Mouse (Mus musculus) neural tube, embryonic 11.5 days (tissue): ENCODE measurements around the gene F12. TPM values are rescaled to one million over a fixed set of nuclear protein-coding genes. Genes with fewer than 3 reads are reported as not detected.

Source experiments
- ATAC-seq: fragments of 200-750 bp; cut with Nextera tagmentation; 2 replicates; pipeline ENCODE4 v1.8.0; 2017; ENCODE audit warnings: moderate number of reproducible peaks, mild to moderate bottlenecking, moderate TSS enrichment, moderate library complexity; ENCODE audit not compliant: insufficient read depth, low FRiP score, low TSS enrichment
- DNase-seq: peaks from one replicate; pipeline ENCODE4 v3.0.0-alpha.2; 2015; ENCODE audit warnings: low spot score
- H3K27ac ChIP-seq: fragments of 300-500 bp; sonication (generic); 2 replicates; pipeline ENCODE4 v1.5.1; 2014; ENCODE audit warnings: low read depth, mild to moderate bottlenecking, low read length
- H3K27me3 ChIP-seq: fragments of 300-500 bp; sonication (generic); 2 replicates; pipeline ENCODE4 v1.6.1; 2014; ENCODE audit warnings: mild to moderate bottlenecking, low read length, mixed read lengths; ENCODE audit not compliant: control insufficient read depth, insufficient read depth
- H3K36me3 ChIP-seq: fragments of 300-500 bp; sonication (generic); 2 replicates; pipeline ENCODE4 v1.6.1; 2014; ENCODE audit warnings: mild to moderate bottlenecking, low read length, moderate library complexity, mixed read lengths; ENCODE audit not compliant: control insufficient read depth, insufficient read depth
- H3K4me1 ChIP-seq: fragments of 300-500 bp; sonication (generic); 2 replicates; pipeline ENCODE4 v1.6.1; 2014; ENCODE audit warnings: low read length, mixed read lengths; ENCODE audit not compliant: control insufficient read depth, insufficient read depth
- H3K4me2 ChIP-seq: fragments of 300-500 bp; sonication (generic); 2 replicates; pipeline ENCODE4 v1.6.1; 2014; ENCODE audit warnings: low read depth, mild to moderate bottlenecking, moderate library complexity
- H3K4me3 ChIP-seq: fragments of 300-500 bp; sonication (generic); 2 replicates; pipeline ENCODE4 v1.5.1; 2014; ENCODE audit warnings: low read depth, low read length
- H3K9ac ChIP-seq: fragments of 300-500 bp; sonication (generic); 2 replicates; pipeline ENCODE4 v1.6.1; 2014; ENCODE audit warnings: mild to moderate bottlenecking, low read length
- H3K9me3 ChIP-seq: fragments of 300-500 bp; sonication (generic); 2 replicates; pipeline ENCODE4 v1.6.1; 2016; ENCODE audit warnings: low read length; ENCODE audit not compliant: control insufficient read depth
- WGBS: fragments of 180-500 bp; shearing (Covaris S2); extraction: QIAGEN DNeasy Blood & Tissue Kit; methylation state at CpG from one replicate; pipeline ENCODE4 v1.1.7; 2014; 5-methylcytosine and 5-hydroxymethylcytosine counted together
- polyA plus RNA-seq: library from polyadenylated mRNA; unstranded; fragments of >200 nt; fragmentation: Nextera tagmentation; extraction: Ambion mirVana; gene quantifications from 2 replicates; pipeline ENCODE4 v1.2.1, GENCODE M21; 2014

The F12 gene
- polyA plus RNA-seq, 1 experiment from 2014 or later = not detected

- 97% methylated on average over 1 of the region's 1 CpGs for WGBS
- Histone ChIP-seq H3K27ac (no peak overlapping the region), H3K4me1 (no peaks in the 10 kb centered on the region), H3K4me3 (no peak overlapping the region), H3K36me3 (no peaks in the 10 kb centered on the region), H3K9me3 (no peaks in the 10 kb centered on the region), H3K4me2 (no peak overlapping the region), H3K27me3 (no peaks in the 10 kb centered on the region), H3K9ac (no peak overlapping the region)
- ATAC-seq (no peak), DNase-seq (no peak)
These were observed 26.6 kb downstream of the F12 start for GRCm38 (mm10) chr13:55400039-55400346.

GRCm38 (mm10) chr13:55399300-55400038 is 27.1 kb downstream of the F12 start:
- H3K4me1 ChIP-seq = no peaks in the 10 kb centered on the region
- 66% methylated on average over 5 of the region's 5 CpGs for WGBS
- H3K36me3 ChIP-seq = no peaks in the 10 kb centered on the region
- no peak overlapping the region for H3K4me2 ChIP-seq
- ATAC-seq (no peak), DNase-seq (no peak)
- no peaks in the 10 kb centered on the region for H3K27me3 ChIP-seq
- no peak overlapping the region for H3K9ac ChIP-seq
- H3K4me3 ChIP-seq = no peak overlapping the region
- no peak overlapping the region for H3K27ac ChIP-seq
- H3K9me3 ChIP-seq = no peaks in the 10 kb centered on the region

- Histone ChIP-seq H3K9me3 (no peaks in the 10 kb centered on the region), H3K27ac (no peak within 1 kb of the TSS), H3K36me3 (no peaks in the 10 kb centered on the region), H3K27me3 (no peaks in the 10 kb centered on the region), H3K4me3 (no peak within 1 kb of the TSS), H3K9ac (no peak within 1 kb of the TSS), H3K4me1 (no peaks in the 10 kb centered on the region), H3K4me2 (no peak within 1 kb of the TSS)
- ATAC-seq = no peak
- 90% methylated on average over 1 of the region's 1 CpGs for WGBS
- DNase-seq = no peak
These were observed 28.5 kb downstream of the F12 start, which contains the start of gene Slc34a1 for GRCm38 (mm10) chr13:55398088-55398487. TSS of gene Slc34a1 (plus strand) at chr13:55398187.

- Histone ChIP-seq H3K9ac (no peak overlapping the region), H3K36me3 (no peaks in the 10 kb centered on the region), H3K27ac (no peak overlapping the region), H3K4me1 (no peaks in the 10 kb centered on the region), H3K27me3 (no peaks in the 10 kb centered on the region), H3K9me3 (no peaks in the 10 kb centered on the region), H3K4me3 (no peak overlapping the region), H3K4me2 (no peak overlapping the region)
- DNase-seq = no peak
- no peak for ATAC-seq
- WGBS = 68% methylated on average over 4 of the region's 4 CpGs
These were observed 33.7 kb downstream of the F12 start for GRCm38 (mm10) chr13:55392933-55393332.

GRCm38 (mm10) chr13:55391626-55392029 is 35.0 kb downstream of the F12 start:
- H3K4me1 ChIP-seq = no peaks in the 10 kb centered on the region
- WGBS = 90% methylated on average over 1 of the region's 1 CpGs
- H3K27me3 ChIP-seq = no peaks in the 10 kb centered on the region
- ATAC-seq = no peak
- H3K4me2 ChIP-seq = no peak overlapping the region
- no peak overlapping the region for H3K27ac ChIP-seq
- H3K4me3 ChIP-seq = no peak overlapping the region
- H3K9me3 ChIP-seq = no peaks in the 10 kb centered on the region
- no peak overlapping the region for H3K9ac ChIP-seq
- H3K36me3 ChIP-seq = no peaks in the 10 kb centered on the region
- no peak for DNase-seq

GRCm38 (mm10) chr13:55390644-55391043 is 35.9 kb downstream of the F12 start:
- no peaks in the 10 kb centered on the region for H3K36me3 ChIP-seq
- no peak overlapping the region for H3K27ac ChIP-seq
- ATAC-seq (no peak), DNase-seq (no peak)
- H3K4me1 ChIP-seq = no peaks in the 10 kb centered on the region
- H3K4me3 ChIP-seq = no peak overlapping the region
- H3K9me3 ChIP-seq = no peaks in the 10 kb centered on the region
- H3K4me2 ChIP-seq = no peak overlapping the region
- 79% methylated on average over 3 of the region's 3 CpGs for WGBS
- no peaks in the 10 kb centered on the region for H3K27me3 ChIP-seq
- no peak overlapping the region for H3K9ac ChIP-seq

GRCm38 (mm10) chr13:55381790-55382189 is 44.8 kb downstream of the F12 start:
- DNase-seq (no peak), ATAC-seq (no peak)
- Histone ChIP-seq H3K27ac (no peak overlapping the region), H3K9me3 (no peaks in the 10 kb centered on the region), H3K4me3 (no peak overlapping the region), H3K9ac (no peak overlapping the region), H3K27me3 (peaks cover 35% of the 10 kb centered on the region), H3K4me1 (no peaks in the 10 kb centered on the region), H3K4me2 (no peak overlapping the region), H3K36me3 (no peaks in the 10 kb centered on the region)
- 83% methylated on average over 4 of the region's 4 CpGs for WGBS

- ATAC-seq (no peak), DNase-seq (no peak)
- Histone ChIP-seq H3K4me2 (no peak overlapping the region), H3K27ac (no peak overlapping the region), H3K36me3 (no peaks in the 10 kb centered on the region), H3K4me1 (no peaks in the 10 kb centered on the region), H3K9me3 (no peaks in the 10 kb centered on the region), H3K27me3 (peaks cover 37% of the 10 kb centered on the region), H3K9ac (no peak overlapping the region), H3K4me3 (0 out of 2 replicates have a peak overlapping the region, but pooled peaks have one; percentile 8)
- 3% methylated on average over 32 of the region's 32 CpGs for WGBS
These were observed 47.5 kb downstream of the F12 start for GRCm38 (mm10) chr13:55378907-55379580.

- H3K4me2 ChIP-seq = no peak overlapping the region
- H3K9ac ChIP-seq = no peak overlapping the region
- H3K4me1 ChIP-seq = no peaks in the 10 kb centered on the region
- WGBS = 80% methylated on average over 2 of the region's 2 CpGs
- peaks cover 35% of the 10 kb centered on the region for H3K27me3 ChIP-seq
- no peak overlapping the region for H3K4me3 ChIP-seq
- no peak for ATAC-seq
- H3K9me3 ChIP-seq = no peaks in the 10 kb centered on the region
- H3K36me3 ChIP-seq = no peaks in the 10 kb centered on the region
- no peak for DNase-seq
- no peak overlapping the region for H3K27ac ChIP-seq
These were observed 50.7 kb downstream of the F12 start for GRCm38 (mm10) chr13:55375877-55376276.
